11 mouse cellular contexts compared by ENCODE assay signal in genomic region chrX:45340661-45341060, GRCm38 (mm10).
DNase-seq lines count a peak whose midpoint lies in the region; ATAC-seq and TF ChIP-seq lines count a peak whose summit lies in the region.
"Had no signal": no experiment of that assay in that cellular context is flagged by ENCODE, and none has a peak within 500 bp of the region (broad histone marks: within the 10 kb centered on the region; RNA-seq: fewer than 3 reads in every experiment).

No protein-coding gene starts in this region.

- no peak overlapping the region for H3K4me3 ChIP-seq in forebrain, embryonic 13.5 days
- no peak overlapping the region for H3K4me3 ChIP-seq in forebrain, embryonic 16.5 days (replicated peaks; ENCODE audit: low read length)
- H3K4me3 ChIP-seq in liver, postnatal 0 days (ENCODE audit: low read depth, low read length): no peak overlapping the region
- no peak overlapping the region for H3K4me3 ChIP-seq in midbrain, postnatal 0 days (ENCODE audit: low read depth, low read length)
- H3K4me3 ChIP-seq: neural tube, embryonic 15.5 days had no signal

- CTCF ChIA-PET in Patski (lab: Charles Lee): interaction anchor here (0.6 kb wide), 1 partner anchor 147 kb away, joined by 3 read pairs; no protein-coding TSS in a partner anchor

- 55% methylated on average over 5 of the region's 5 CpGs for WGBS in forebrain, embryonic 13.5 days
- WGBS in forebrain, embryonic 16.5 days: 55% methylated on average over 5 of the region's 5 CpGs
- 42% methylated on average over 5 of the region's 5 CpGs for WGBS in liver, postnatal 0 days (ENCODE audit: insufficient replicate concordance)
- 55% methylated on average over 5 of the region's 5 CpGs for WGBS in midbrain, postnatal 0 days

- H3K27ac ChIP-seq in forebrain, embryonic 13.5 days: no peak overlapping the region
- no peak overlapping the region for H3K27ac ChIP-seq in forebrain, embryonic 16.5 days (ENCODE audit: low read length)
- H3K27ac ChIP-seq in liver, postnatal 0 days (ENCODE audit: low read depth): no peak overlapping the region
- no peak overlapping the region for H3K27ac ChIP-seq in midbrain, postnatal 0 days (ENCODE audit: low read depth, low read length)
- H3K27ac ChIP-seq: liver, embryonic 14.5 days; neural tube, embryonic 15.5 days had no signal

- no peak overlapping the region for H3K4me2 ChIP-seq in forebrain, embryonic 13.5 days
- H3K4me2 ChIP-seq in forebrain, embryonic 16.5 days (ENCODE audit: low read length): no peak overlapping the region
- no peak overlapping the region for H3K4me2 ChIP-seq in liver, postnatal 0 days (ENCODE audit: low read depth, low read length)
- no peak overlapping the region for H3K4me2 ChIP-seq in midbrain, postnatal 0 days (ENCODE audit: low read depth, low read length, poor library complexity, severe bottlenecking)
- H3K4me2 ChIP-seq: neural tube, embryonic 15.5 days had no signal

- no peak overlapping the region for H3K9ac ChIP-seq in forebrain, embryonic 13.5 days
- H3K9ac ChIP-seq in forebrain, embryonic 16.5 days (replicated peaks; ENCODE audit: low read depth, low read length): no peak overlapping the region
- H3K9ac ChIP-seq in liver, postnatal 0 days (replicated peaks): no peak overlapping the region
- H3K9ac ChIP-seq in midbrain, postnatal 0 days (replicated peaks; ENCODE audit: low read length, poor library complexity, severe bottlenecking): no peak overlapping the region
- H3K9ac ChIP-seq: liver, embryonic 14.5 days; neural tube, embryonic 15.5 days had no signal

- H3K36me3 ChIP-seq in forebrain, embryonic 13.5 days (ENCODE audit: poor library complexity, severe bottlenecking): no peaks in the 10 kb centered on the region
- no peaks in the 10 kb centered on the region for H3K36me3 ChIP-seq in forebrain, embryonic 16.5 days (ENCODE audit: control insufficient read depth, insufficient read depth)
- H3K36me3 ChIP-seq in liver, postnatal 0 days (replicated peaks; ENCODE audit: insufficient read depth, low read length): no peaks in the 10 kb centered on the region
- H3K36me3 ChIP-seq in midbrain, postnatal 0 days (ENCODE audit: insufficient read depth, low read length): no peaks in the 10 kb centered on the region
- H3K36me3 ChIP-seq: G1E; neural tube, embryonic 15.5 days had no signal

- DNase-seq in liver, postnatal 0 days: no peak
- no peak for DNase-seq in liver
- DNase-seq in Patski (ENCODE audit: low read depth, low spot score): no peak
- no peak for DNase-seq in midbrain, postnatal 0 days (ENCODE audit: low spot score)
- no peak for DNase-seq in spleen, postnatal 36 days (ENCODE audit: low spot score in 2 of 2)
- DNase-seq in thymus, postnatal 14 days: no peak

- no peaks in the 10 kb centered on the region for H3K27me3 ChIP-seq in forebrain, embryonic 13.5 days
- H3K27me3 ChIP-seq in forebrain, embryonic 16.5 days (replicated peaks; ENCODE audit: control insufficient read depth, insufficient read depth, low read length): no peaks in the 10 kb centered on the region
- H3K27me3 ChIP-seq in liver, postnatal 0 days (ENCODE audit: insufficient read depth, low read length): no peaks in the 10 kb centered on the region
- H3K27me3 ChIP-seq in Patski: peaks cover 17% of the 10 kb centered on the region
- H3K27me3 ChIP-seq in midbrain, postnatal 0 days (ENCODE audit: insufficient read depth, low read length): no peaks in the 10 kb centered on the region
- H3K27me3 ChIP-seq: neural tube, embryonic 15.5 days had no signal

- in situ Hi-C loops in Patski (cut with MboI; ENCODE audit: low pct_unique_long_range_greater_than_20kb): no loop called here

- no peaks in the 10 kb centered on the region for H3K9me3 ChIP-seq in forebrain, embryonic 13.5 days (replicated peaks)
- no peaks in the 10 kb centered on the region for H3K9me3 ChIP-seq in forebrain, embryonic 16.5 days (ENCODE audit: control insufficient read depth, low read length)
- no peaks in the 10 kb centered on the region for H3K9me3 ChIP-seq in liver, postnatal 0 days (ENCODE audit: low read length)
- H3K9me3 ChIP-seq in midbrain, postnatal 0 days (ENCODE audit: low read length): no peaks in the 10 kb centered on the region
- H3K9me3 ChIP-seq: neural tube, embryonic 15.5 days had no signal

- POLR2A ChIA-PET in Patski (lab: Charles Lee): no interaction called here

- peak; percentile 26; the same call in 1 of the 2 replicates for TF ChIP-seq CTCF in liver, postnatal 0 days (IDR thresholded peaks at IDR 0.05; ENCODE audit: low read depth)
- peak; percentile 35 for TF ChIP-seq CTCF in Patski (IDR thresholded peaks at IDR 0.05)
- peak; percentile 10; the same call in 1 of the 2 replicates for TF ChIP-seq CTCF in midbrain, postnatal 0 days (IDR thresholded peaks at IDR 0.05)

- no peaks in the 10 kb centered on the region for H3K4me1 ChIP-seq in forebrain, embryonic 13.5 days
- no peaks in the 10 kb centered on the region for H3K4me1 ChIP-seq in forebrain, embryonic 16.5 days (replicated peaks; ENCODE audit: control insufficient read depth, insufficient read depth, low read length)
- no peaks in the 10 kb centered on the region for H3K4me1 ChIP-seq in liver, postnatal 0 days (ENCODE audit: insufficient read depth)
- no peaks in the 10 kb centered on the region for H3K4me1 ChIP-seq in midbrain, postnatal 0 days (ENCODE audit: insufficient read depth, low read length)
- H3K4me1 ChIP-seq: neural tube, embryonic 15.5 days had no signal

- no peak for TF ChIP-seq EP300 in liver, postnatal 0 days (IDR thresholded peaks at IDR 0.05; ENCODE audit: low read depth)

- ATAC-seq in forebrain, embryonic 13.5 days: peak; percentile 13; the same call in 1 of the 2 replicates
- ATAC-seq in forebrain, embryonic 16.5 days: no peak
- ATAC-seq in liver, postnatal 0 days: no peak
- no peak for ATAC-seq in Patski
- ATAC-seq in midbrain, postnatal 0 days (ENCODE audit: low FRiP score): no peak
